Mouse (Mus musculus) gastrocnemius, postnatal 36 days (tissue): Measurements from ENCODE around the gene Gm12569. TPM values are rescaled to one million over a fixed set of nuclear protein-coding genes. Genes with fewer than 3 reads are reported as not detected.

Source experiments
- DNase-seq, 2 experiments: peaks; one replicate each; pipeline ENCODE4 v3.0.0; 2022
- intact Hi-C: fragments of 180-260 bp; cut with DNase I; formaldehyde crosslinking; loops from one replicate; pipeline ENCODE4 v1.15.1; 2025
- long read RNA-seq, 2 experiments: library from polyadenylated mRNA; stranded (forward); transcript quantifications; one replicate each; pipeline ENCODE4 v2.0.0; 2021
- total RNA-seq, 2 experiments: library from RNA; stranded (reverse); gene quantifications; 2 replicates each; pipeline ENCODE4 v1.2.3; 2021

Gm12569 gene
- total RNA-seq, result not detected
- long read RNA-seq, experiment 1, result 0 reads
- long read RNA-seq, experiment 2, result 0 reads

GRCm38 (mm10) chr11:51220308-51220707 is at the start of gene Gm12569:
TSS of gene Gm12569 (plus strand) at chr11:51220473.
- DNase-seq, result no peak
- intact Hi-C loops, result no loop called here

GRCm38 (mm10) chr11:51202726-51203125 is 17.5 kb upstream of the Gm12569 start:
- intact Hi-C loops, result no loop called here
- DNase-seq, result no peak

- intact Hi-C loops, result no loop called here
- no peak for DNase-seq
Observed at GRCm38 (mm10) chr11:51207758-51208157, 12.5 kb upstream of the Gm12569 start.

GRCm38 (mm10) chr11:51211426-51211825 is 8.8 kb upstream of the Gm12569 start:
- intact Hi-C loops, result no loop called here

GRCm38 (mm10) chr11:51214021-51214420 is 6.3 kb upstream of the Gm12569 start:
- intact Hi-C loops, result no loop called here
- no peak for DNase-seq

More at GRCm38 (mm10) chr11:51211426-51211825, 8.8 kb upstream of the Gm12569 start:
- no peak for DNase-seq

- intact Hi-C loops, result no loop called here
- no peak for DNase-seq
Observed at GRCm38 (mm10) chr11:51219396-51219980, 785 bp upstream of the Gm12569 start.

- DNase-seq, result no peak
- intact Hi-C loops, result no loop called here
Observed at GRCm38 (mm10) chr11:51227104-51227503, 6.8 kb downstream of the Gm12569 start.

GRCm38 (mm10) chr11:51234626-51235025 is 14.4 kb downstream of the Gm12569 start:
- DNase-seq, result no peak
- intact Hi-C loops, result no loop called here

- DNase-seq, result no peak
- intact Hi-C loops, result no loop called here
Observed at GRCm38 (mm10) chr11:51242897-51243296, 22.6 kb downstream of the Gm12569 start.

GRCm38 (mm10) chr11:51257006-51257405 is 36.7 kb downstream of the Gm12569 start:
- intact Hi-C loops, result loop anchor here (10.0 kb wide), 1 partner anchor 312 kb away; the partner anchor contains the start of gene 4933414I15Rik
- DNase-seq, result no peak

GRCm38 (mm10) chr11:51261680-51262219 is 41.5 kb downstream of the Gm12569 start, which contains the start of gene Clk4:
TSS of gene Clk4 (plus strand) at chr11:51261730.
- no peak for DNase-seq
- intact Hi-C loops, result no loop called here

GRCm38 (mm10) chr11:51262342-51263285 is 42.3 kb downstream of the Gm12569 start, which contains the start of gene BC049762:
TSS of gene BC049762 (minus strand) at chr11:51263046.
- peak; percentile 96 to 99 for DNase-seq
- intact Hi-C loops, result no loop called here

GRCm38 (mm10) chr11:51263286-51263831 is 43.1 kb downstream of the Gm12569 start:
- DNase-seq, result peak in 1 of 2 experiments; percentile 49
- intact Hi-C loops, result no loop called here

GRCm38 (mm10) chr11:51264352-51264751 is 44.1 kb downstream of the Gm12569 start:
- peak in 1 of 2 experiments; percentile 14 for DNase-seq
- intact Hi-C loops, result no loop called here

GRCm38 (mm10) chr11:51265326-51265725 is 45.1 kb downstream of the Gm12569 start:
- intact Hi-C loops, result no loop called here
- no peak for DNase-seq

GRCm38 (mm10) chr11:51274418-51274817 is 54.1 kb downstream of the Gm12569 start:
- intact Hi-C loops, result no loop called here
- no peak for DNase-seq

Other genes starting within 250 kb of the Gm12569 start
- not detected for gene Olfr1377, start 238.5 kb upstream of the Gm12569 start, total RNA-seq
- not detected for gene Olfr51, start 216.9 kb upstream of the Gm12569 start, total RNA-seq
- not detected for gene Olfr54, start 206.2 kb upstream of the Gm12569 start, total RNA-seq
- gene Olfr1375, start 172.4 kb upstream of the Gm12569 start, total RNA-seq, result not detected
- 1 to 10 TPM; 2.9 to 3.0 TPM for gene Zfp354a, start 161.2 kb upstream of the Gm12569 start, total RNA-seq
- gene Clk4, start 41.3 kb downstream of the Gm12569 start, total RNA-seq, result 10 to 100 TPM; 46.2 to 51.7 TPM
- not detected for gene BC049762, start 42.6 kb downstream of the Gm12569 start, total RNA-seq
- gene Col23a1, start 69.4 kb downstream of the Gm12569 start, total RNA-seq, result 1 to 10 TPM; 1.4 to 1.5 TPM